Mouse (Mus musculus) neural tube, postnatal 0 days (tissue): ENCODE results near the gene Pole3. TPM values are rescaled to one million over a fixed set of nuclear protein-coding genes. Genes with fewer than 3 reads are reported as not detected.

Experiments used
- polyA plus RNA-seq: library from polyadenylated mRNA; unstranded; fragments of >200 nt; fragmentation: Nextera tagmentation; extraction: Ambion mirVana; gene quantifications from 2 replicates; pipeline ENCODE4 v1.2.1, GENCODE M21; 2015

The Pole3 gene
- polyA plus RNA-seq: 45.1 and 47.1 TPM in 2 replicates

GRCm38 (mm10) chr4:62524651-62525488, at the start of gene Pole3, which contains the start of gene 4933430I17Rik:
Gene Pole3, minus strand, starts transcription at chr4:62525068.
Gene 4933430I17Rik, plus strand, starts transcription at chr4:62525369.

GRCm38 (mm10) chr4:62559797-62560329, 35.0 kb upstream of the Pole3 start, which contains the start of gene Rgs3:
Gene Rgs3, plus strand, starts transcription at chr4:62559847.

GRCm38 (mm10) chr4:62519849-62520233, 5.0 kb downstream of the Pole3 start, which contains the start of gene Alad:
Gene Alad, minus strand, starts transcription at chr4:62519918.

GRCm38 (mm10) chr4:62503374-62503970, 21.4 kb downstream of the Pole3 start, which contains the start of gene Hdhd3:
Gene Hdhd3, minus strand, starts transcription at chr4:62503467.

GRCm38 (mm10) chr4:62479937-62480708, 44.7 kb downstream of the Pole3 start, which contains the start of gene Bspry:
Gene Bspry, plus strand, starts transcription at chr4:62480053.

Other genes starting within 250 kb of the Pole3 start
- 20.8 TPM in 2 replicates for gene Fkbp15, start 164.5 kb downstream of the Pole3 start, polyA plus RNA-seq
- gene Slc31a1, start 164.3 kb downstream of the Pole3 start, polyA plus RNA-seq: 30.6 and 33.6 TPM in 2 replicates
- gene Cdc26, start 116.4 kb downstream of the Pole3 start, polyA plus RNA-seq: 65.4 and 68.0 TPM in 2 replicates
- gene Prpf4, start 116.3 kb downstream of the Pole3 start, polyA plus RNA-seq: 11.5 and 12.7 TPM in 2 replicates
- 0.17 and 0.19 TPM in 2 replicates for gene Rnf183, start 89.8 kb downstream of the Pole3 start, polyA plus RNA-seq
- gene Wdr31, start 54.2 kb downstream of the Pole3 start, polyA plus RNA-seq: 13.6 and 15.4 TPM in 2 replicates
- gene Bspry, start 45.0 kb downstream of the Pole3 start, polyA plus RNA-seq: 0.47 and 0.85 TPM in 2 replicates
- gene Hdhd3, start 21.6 kb downstream of the Pole3 start, polyA plus RNA-seq: 11.0 and 13.5 TPM in 2 replicates
- gene Alad, start 5.2 kb downstream of the Pole3 start, polyA plus RNA-seq: 68.0 and 76.5 TPM in 2 replicates
- 0.49 and 0.59 TPM in 2 replicates for gene 4933430I17Rik, start 301 bp upstream of the Pole3 start, polyA plus RNA-seq
- gene Rgs3, start 34.8 kb upstream of the Pole3 start, polyA plus RNA-seq: 34.0 and 35.1 TPM in 2 replicates